Mouse (Mus musculus): ENCODE data around the gene Tmtc2.
A peak's percentile ranks its signal among the peaks of the same experiment; 100 is the strongest.

Gene Tmtc2

DNA sequence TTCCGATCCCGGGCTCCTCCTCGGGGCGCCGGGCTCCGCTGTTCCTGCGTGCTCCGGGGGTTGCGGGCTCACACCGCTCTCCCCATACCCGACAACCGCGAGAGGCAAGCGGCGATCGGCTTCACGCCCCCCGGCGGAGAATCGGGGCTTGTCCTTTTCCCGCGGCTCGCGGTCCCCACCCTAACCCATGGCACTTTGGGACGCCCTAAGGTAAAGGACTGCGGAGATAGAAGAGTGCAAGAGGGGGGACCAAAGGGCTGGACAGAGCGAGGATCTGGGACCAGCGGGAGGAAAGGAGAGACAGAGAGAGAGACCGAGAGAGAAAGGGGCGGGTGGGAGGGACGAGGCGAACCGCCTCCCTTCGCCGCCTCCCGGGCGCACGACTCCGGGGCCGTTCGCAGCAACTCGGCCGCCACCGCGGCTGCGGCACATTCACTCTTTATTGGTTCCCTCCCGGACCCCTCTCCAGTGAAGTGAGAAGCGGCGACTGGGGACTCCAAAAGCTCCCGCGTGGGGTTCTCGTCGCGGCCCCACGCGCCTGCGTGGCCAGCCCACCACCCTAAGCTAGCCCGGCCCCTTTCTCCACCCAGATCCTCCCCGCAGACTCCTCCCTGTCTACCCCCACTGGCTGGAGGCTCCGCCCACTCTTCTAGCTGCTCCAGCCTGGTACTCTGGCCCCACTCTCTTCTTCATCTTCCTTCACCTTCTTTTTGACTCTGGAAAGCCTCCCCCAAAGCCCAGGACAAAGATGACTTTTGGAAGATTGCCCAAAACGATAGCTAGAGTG lies at the start of gene Tmtc2:
Gene Tmtc2 (minus strand): TSS at position 544 of the 787 bp plus-strand sequence.
- TF ChIP-seq GATA4 (IDR thresholded peaks at IDR 0.05; ENCODE audit: insufficient replicate concordance, low read length) = peak; percentile 81; the same call in 1 of the 2 replicates

DNA sequence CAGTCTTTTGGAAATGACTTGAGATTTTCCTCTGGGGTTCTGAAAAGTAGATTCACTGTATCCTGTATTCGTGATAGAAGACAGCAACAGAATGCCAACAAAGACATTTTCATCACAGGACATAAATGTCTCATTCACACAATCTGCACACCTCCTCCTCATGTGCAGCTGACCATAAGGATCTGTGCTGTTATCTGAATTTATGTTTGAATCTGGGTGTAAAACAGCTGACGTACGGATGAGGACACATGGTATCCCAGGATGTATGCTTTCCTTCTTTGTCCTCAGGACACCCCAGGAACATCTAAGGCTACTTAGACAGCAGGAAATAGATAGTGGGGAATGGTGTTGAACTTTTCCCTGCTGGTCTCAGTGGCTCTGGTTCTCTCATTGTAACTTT lies 37.9 kb upstream of the Tmtc2 start:
- TF ChIP-seq GATA4 (IDR thresholded peaks at IDR 0.05; ENCODE audit: insufficient replicate concordance, low read length) = no peak

DNA sequence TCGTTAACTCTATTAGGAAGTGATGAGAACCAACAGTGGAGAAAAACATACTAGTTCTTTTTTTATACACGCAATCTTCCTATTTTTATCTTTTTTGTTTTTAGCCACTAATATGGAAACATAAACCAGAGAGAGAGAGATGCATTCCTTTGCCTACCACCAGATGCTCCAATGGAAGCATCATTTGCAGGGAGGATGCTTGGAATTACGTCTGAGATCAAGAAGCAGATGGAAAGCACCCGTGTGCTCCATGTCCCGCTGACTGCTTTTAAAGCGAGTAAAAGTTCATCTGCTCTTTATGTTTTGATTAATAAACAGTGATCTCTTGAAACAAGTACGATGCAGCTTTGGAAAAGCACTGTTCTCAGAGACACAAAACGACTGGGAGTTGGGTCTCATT lies 24.6 kb upstream of the Tmtc2 start:
- no peak for TF ChIP-seq GATA4 (IDR thresholded peaks at IDR 0.05; ENCODE audit: insufficient replicate concordance, low read length)

DNA sequence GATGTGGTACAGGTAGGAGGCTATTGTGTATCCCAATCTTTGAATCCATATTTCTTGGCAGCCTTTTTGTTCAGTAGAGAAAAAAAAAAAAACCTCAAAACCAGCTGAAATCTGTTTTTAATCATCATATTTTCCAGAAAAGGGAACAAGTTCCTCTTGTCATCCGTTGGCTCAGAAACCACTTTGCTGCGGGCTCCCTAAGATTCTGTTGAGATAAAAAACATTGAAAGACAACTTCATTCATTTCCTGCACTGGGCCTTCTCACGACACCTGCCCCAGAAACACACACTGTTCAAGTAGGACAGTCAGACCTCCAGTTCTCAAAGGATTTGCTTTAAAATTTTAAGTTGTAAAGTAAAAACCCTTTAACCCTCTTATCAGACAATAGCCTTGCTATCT lies 23.0 kb upstream of the Tmtc2 start:
- TF ChIP-seq GATA4 (IDR thresholded peaks at IDR 0.05; ENCODE audit: insufficient replicate concordance, low read length) = no peak

DNA sequence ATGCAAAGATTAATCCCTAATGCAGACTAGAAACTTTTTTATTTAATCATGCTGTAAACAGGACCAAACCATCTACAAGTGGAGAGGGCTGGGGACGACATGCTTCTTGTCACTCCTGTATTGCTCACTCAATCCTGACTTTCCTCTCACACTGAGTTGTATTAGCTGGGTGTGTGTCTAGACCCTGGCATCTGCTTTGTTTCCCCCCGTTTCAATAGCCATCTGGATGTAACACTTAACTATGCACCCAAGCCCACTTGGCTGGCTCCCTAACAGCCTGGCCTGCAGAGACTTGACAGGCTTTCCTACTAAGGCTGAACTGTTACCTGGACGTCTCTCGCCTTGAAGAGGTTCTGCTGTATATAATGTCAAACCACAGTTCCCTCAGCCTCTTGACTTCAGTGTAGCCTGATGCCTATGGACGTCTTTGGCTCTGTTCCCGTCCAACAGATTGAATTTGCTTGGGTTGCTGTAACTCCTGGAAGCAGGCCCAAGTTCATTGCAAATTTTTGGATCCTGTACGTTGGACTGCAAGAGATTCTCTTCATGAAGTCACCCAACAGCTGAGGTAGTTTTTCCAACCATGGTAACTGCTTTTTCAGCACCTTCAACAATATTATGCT lies 21.3 kb upstream of the Tmtc2 start:
- TF ChIP-seq GATA4 (IDR thresholded peaks at IDR 0.05; ENCODE audit: insufficient replicate concordance, low read length) = no peak

DNA sequence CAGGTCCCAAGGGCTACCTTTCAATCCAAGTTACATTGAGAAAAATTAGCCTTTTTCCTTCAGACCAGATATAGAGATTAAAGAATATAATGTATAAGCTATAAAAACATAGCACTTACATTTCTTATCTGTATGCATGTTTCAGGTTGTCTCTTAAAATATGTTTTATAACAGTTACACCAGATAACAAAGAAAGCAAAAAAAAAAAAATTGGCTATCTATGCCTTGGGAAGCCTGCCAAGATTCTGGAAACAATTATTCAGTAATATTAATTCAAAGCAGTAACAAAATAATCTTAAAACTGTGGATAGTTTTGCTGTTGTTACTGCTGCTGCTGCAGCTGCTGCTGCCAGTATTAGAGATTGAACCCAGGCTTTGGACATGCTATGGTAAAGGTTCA lies 13.9 kb upstream of the Tmtc2 start:
- TF ChIP-seq GATA4 (IDR thresholded peaks at IDR 0.05; ENCODE audit: insufficient replicate concordance, low read length) = no peak

DNA sequence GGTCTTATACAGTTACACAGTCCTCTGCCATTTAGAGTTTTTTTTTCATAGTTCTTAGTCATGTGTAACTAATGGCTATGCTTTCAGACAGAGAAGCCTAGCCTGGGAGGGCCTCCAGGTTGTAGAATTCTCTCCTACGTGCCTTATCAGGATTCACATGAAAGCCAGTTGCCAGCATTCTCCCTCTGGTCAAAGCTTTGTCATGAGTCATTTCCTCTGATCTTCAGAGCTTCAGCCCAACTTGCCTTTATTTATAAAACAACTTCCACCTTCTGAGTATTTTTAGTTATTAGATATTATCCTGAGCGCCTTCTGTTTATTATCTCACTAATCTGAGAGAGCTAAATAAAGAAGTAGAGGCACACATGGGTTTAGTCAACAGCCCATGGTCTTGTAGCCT lies 5.1 kb upstream of the Tmtc2 start:
- TF ChIP-seq GATA4 (IDR thresholded peaks at IDR 0.05; ENCODE audit: insufficient replicate concordance, low read length) = no peak

DNA sequence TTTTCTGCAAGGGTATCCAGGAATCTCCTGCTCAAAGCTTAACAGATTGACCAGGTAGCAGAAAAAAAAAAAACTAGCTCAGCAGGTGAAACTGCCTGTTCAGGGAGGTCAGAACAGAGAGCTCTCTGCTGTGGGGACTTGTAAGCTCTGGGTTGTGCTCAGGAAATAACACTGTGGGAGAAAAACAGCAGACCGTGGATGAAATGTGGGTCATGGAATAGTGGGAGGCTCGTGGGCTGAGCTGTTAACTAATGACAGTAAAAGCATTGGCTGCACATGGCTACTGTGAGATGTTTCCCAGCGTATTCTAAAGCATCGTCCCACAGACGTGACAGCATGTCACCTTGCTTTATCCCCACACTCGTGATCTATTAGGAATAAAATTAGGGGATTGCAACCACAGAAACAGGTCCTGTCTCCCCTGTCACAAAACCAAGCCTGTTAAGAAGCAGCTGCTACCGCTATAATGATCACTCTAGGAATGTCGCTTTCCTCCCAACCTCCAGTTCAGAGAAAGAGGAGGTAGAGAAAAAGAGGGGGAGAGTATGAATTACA lies 4.1 kb upstream of the Tmtc2 start:
- no peak for TF ChIP-seq GATA4 (IDR thresholded peaks at IDR 0.05; ENCODE audit: insufficient replicate concordance, low read length)

DNA sequence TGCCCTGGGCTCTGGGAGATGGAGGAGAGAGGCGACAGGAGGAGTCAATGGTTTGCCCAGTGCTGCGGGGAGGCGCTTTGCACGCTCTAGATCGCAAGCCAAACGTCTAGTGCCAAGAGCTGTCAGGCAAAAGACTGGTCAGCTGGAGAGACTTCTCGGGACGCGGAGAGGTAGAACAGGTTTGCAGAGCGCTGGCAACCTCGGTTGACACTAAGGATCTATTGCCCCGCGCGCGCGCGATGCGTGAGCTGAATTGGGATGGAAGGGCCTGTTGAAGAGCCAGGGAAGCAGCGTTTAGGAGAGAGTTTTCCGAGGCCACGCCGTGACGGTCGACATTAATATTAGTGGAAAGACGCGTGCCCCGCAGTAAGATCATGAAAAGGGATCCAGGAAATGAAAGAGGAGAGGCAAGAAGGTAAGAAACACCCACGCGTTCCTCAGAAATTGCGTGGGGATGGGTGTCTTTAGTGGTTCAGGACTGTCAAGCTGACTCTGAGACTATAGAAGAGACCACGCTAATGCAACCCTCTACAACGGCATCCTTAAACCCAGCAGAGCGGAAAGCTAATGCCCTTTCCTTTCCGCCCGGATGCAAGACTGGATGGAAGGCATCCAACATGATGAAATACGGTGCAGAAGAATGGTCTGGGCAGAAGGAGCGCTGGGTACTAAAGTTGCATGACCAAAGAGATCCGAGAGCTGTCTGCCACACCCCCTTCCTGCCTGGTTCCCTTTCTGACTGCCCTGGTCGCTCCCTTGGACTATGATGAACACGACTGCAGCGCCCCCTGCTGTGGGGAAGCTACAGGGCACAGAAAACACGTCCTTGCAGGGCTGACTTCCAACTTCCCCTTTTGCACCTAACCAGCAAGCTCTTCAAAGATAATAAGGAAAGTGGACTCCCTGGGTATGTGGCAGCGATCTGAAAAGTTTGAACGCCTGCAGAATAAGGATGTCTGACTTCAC lies 727 bp upstream of the Tmtc2 start:
- no peak for TF ChIP-seq GATA4 (IDR thresholded peaks at IDR 0.05; ENCODE audit: insufficient replicate concordance, low read length)

DNA sequence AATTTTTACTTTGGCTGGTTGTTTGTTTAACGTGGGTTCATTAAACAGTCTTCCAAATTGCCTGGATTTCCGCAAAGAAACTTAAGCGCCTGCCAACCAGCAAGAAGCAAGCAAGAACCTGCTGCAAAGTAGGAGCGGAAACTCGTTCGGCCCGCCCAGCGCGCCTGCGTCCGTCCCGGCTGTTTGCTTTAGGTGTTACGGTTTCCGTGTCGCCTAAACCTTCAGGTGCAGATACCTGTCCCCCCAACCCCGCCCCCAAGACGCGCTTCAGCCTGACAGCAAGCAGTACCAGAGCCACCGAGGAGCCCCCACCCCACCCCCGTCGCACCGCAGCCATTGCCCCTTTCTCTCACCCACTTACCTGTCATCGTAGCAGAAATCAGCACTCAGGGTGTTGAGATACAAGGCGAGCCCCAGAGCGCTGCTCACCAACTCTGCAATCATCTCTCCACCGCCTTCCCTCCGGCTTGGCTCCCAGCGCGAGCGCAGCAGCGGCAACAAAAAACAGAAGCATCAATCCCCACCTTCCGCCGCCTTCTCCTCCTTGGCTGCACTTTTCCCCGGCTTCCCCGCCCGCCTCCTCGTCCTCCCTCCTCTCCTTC lies 844 bp downstream of the Tmtc2 start:
- TF ChIP-seq GATA4 (IDR thresholded peaks at IDR 0.05; ENCODE audit: insufficient replicate concordance, low read length) = no peak

DNA sequence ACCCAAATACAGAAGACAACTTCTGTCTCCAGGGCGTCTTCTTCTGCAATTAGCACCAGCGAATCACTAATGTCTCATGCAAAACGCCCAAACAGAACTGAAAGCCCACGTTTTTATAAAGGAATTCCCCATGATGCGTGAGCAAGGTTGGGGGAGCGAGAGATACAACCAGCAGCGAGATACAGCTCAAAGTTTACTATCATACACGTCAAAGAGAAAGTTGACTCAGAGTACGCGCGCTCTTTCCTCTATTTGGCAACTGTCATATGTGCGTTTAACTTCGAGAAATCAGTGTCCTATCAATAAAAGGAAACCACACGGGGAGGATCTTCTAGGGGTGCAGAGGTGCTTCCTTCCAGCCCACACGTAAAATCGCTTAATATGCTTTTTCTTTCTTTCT lies 1.4 kb downstream of the Tmtc2 start:
- TF ChIP-seq GATA4 (IDR thresholded peaks at IDR 0.05; ENCODE audit: insufficient replicate concordance, low read length) = no peak

DNA sequence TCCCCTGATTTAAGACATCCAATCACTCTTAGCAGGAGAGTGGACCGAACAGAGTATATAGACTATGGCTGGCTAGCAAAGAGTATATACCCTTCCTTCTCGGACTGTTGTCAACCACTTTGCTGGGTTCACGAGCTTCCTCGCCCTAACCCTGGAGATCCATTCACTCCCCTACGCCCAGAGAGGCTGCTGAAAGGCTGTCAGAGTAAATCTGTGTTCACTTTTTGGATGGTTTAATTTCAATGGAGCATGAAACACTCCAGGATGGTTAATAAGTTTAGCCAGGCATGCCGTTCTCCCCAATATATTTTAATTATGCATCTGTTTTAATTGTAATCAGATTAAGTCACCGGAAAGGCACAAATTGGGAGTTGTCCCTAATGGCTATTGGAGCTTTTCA lies 1.9 kb downstream of the Tmtc2 start:
- no peak for TF ChIP-seq GATA4 (IDR thresholded peaks at IDR 0.05; ENCODE audit: insufficient replicate concordance, low read length)

DNA sequence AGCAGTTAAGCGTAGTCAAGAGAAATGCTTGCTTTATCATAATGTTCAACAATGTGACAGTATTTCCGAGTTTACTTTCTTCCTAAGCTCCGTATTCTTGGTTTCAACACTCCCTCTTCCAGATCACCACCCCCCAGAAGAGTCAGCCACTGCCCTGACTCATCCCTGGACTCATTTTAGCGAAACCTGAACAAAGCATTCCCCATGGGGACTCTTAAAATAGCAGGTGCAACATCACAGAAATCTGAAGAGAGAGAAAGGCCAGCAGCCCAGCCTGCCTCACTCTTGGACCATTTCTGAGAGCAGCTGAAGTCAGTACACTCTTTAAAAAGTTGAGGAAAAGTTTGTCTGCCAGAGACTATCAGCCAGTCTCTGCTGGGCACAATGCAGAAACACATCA lies 2.4 kb downstream of the Tmtc2 start:
- no peak for TF ChIP-seq GATA4 (IDR thresholded peaks at IDR 0.05; ENCODE audit: insufficient replicate concordance, low read length)

DNA sequence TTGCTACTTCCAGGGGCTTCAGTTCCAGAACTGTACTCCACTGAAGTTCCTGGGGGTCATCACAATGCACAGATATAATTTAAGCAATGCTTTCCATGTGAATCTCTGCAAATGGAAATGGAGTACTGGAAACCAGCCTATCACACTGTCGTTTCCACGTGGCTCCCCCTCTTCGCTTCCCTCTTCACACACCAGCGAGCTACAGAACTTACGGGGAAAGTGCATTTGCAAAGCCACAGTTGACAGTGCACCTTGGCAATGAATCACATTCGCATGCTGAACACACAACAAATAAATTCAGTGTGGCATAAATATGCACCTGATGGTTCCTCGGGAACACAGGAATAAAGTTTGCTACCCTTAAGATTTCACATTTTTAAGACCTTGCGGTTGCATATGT lies 3.2 kb downstream of the Tmtc2 start:
- no peak for TF ChIP-seq GATA4 (IDR thresholded peaks at IDR 0.05; ENCODE audit: insufficient replicate concordance, low read length)

DNA sequence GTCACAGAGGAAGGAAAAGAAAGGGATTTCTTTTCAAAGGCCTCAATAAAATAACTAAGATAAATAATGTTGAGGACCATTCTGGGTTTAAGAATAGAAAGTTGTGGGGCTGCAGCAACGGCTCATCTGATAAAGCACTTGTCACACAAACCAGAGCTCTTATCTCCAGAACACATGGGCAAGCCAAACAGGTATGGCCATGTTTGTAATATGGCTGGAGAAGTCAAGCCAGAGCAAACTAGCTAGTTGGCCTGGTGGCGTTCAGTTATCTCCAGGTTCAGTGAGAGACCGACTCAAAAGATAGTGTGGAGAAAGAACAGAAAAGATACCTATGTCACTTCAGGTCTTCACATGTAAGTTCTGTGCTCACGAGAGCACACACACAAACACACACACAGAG lies 4.7 kb downstream of the Tmtc2 start:
- no peak for TF ChIP-seq GATA4 (IDR thresholded peaks at IDR 0.05; ENCODE audit: insufficient replicate concordance, low read length)
